Mouse (Mus musculus) stomach, postnatal 0 days (tissue): ENCODE results near the gene Dapl1.

Experiments used
- CTCF ChIP-seq: IDR thresholded peaks from 2 replicates; pipeline ENCODE4 v1.5.1; 2016; ENCODE audit warnings: antibody characterized with exemption, low read depth, mild to moderate bottlenecking, moderate library complexity
- EP300 ChIP-seq: optimal IDR thresholded peaks from 2 replicates; pipeline ENCODE3; 2016; ENCODE audit warnings: antibody characterized with exemption

- TF ChIP-seq EP300 (no peak), CTCF (no peak)
These were observed 45.2 kb downstream of the Dapl1 start for GRCm38 (mm10) chr2:59529574-59530080.
